Mouse (Mus musculus) stomach, embryonic 14.5 days (tissue): Measurements from ENCODE around the gene Kif13a. TPM values are rescaled to one million over a fixed set of nuclear protein-coding genes. Genes with fewer than 3 reads are reported as not detected.

Experiments
- ATAC-seq: fragments of 200-750 bp; cut with Nextera tagmentation; 2 replicates; pipeline ENCODE4 v1.8.0; 2017; ENCODE audit warnings: low read depth, moderate TSS enrichment; ENCODE audit not compliant: insufficient number of reproducible peaks, insufficient read depth, low FRiP score
- H3K27ac ChIP-seq: fragments of 300-500 bp; sonication (generic); 2 replicates; pipeline ENCODE4 v1.5.1; 2014; ENCODE audit warnings: mild to moderate bottlenecking, low read length, moderate library complexity, mixed read lengths
- H3K27me3 ChIP-seq: fragments of 300-500 bp; sonication (generic); 2 replicates; pipeline ENCODE4 v1.6.1; 2014; ENCODE audit warnings: low read length, control low read depth, mixed read lengths; ENCODE audit not compliant: control insufficient read depth, insufficient read depth
- H3K36me3 ChIP-seq: fragments of 300-500 bp; sonication (generic); 2 replicates; pipeline ENCODE4 v1.6.1; 2014; ENCODE audit warnings: mild to moderate bottlenecking, control low read depth, low read length, moderate library complexity, mixed read lengths; ENCODE audit not compliant: control insufficient read depth, insufficient read depth
- H3K4me1 ChIP-seq: fragments of 300-500 bp; sonication (generic); 2 replicates; pipeline ENCODE4 v1.6.1; 2014; ENCODE audit warnings: low read length, control low read depth, mixed read lengths; ENCODE audit not compliant: control insufficient read depth, insufficient read depth
- H3K4me2 ChIP-seq: fragments of 300-500 bp; sonication (generic); replicated peaks from 2 replicates; pipeline ENCODE4 v1.6.1; 2014; ENCODE audit warnings: low read depth, low read length, control low read depth
- H3K4me3 ChIP-seq: fragments of 300-500 bp; sonication (generic); 2 replicates; pipeline ENCODE4 v1.5.1; 2014; ENCODE audit warnings: low read depth, low read length, control low read depth
- H3K9ac ChIP-seq: fragments of 300-500 bp; sonication (generic); replicated peaks from 2 replicates; pipeline ENCODE4 v1.6.1; 2014; ENCODE audit warnings: low read depth, mild to moderate bottlenecking, control low read depth, low read length, moderate library complexity, mixed read lengths
- H3K9me3 ChIP-seq: fragments of 300-500 bp; sonication (generic); 2 replicates; pipeline ENCODE4 v1.6.1; 2016; ENCODE audit warnings: low read depth, low read length, control low read depth; ENCODE audit not compliant: control insufficient read depth
- WGBS: fragments of 180-500 bp; shearing (Covaris S2); extraction: QIAGEN DNeasy Blood & Tissue Kit; methylation state at CpG from one replicate; pipeline ENCODE4 v1.1.7; 2014; 5-methylcytosine and 5-hydroxymethylcytosine counted together
- polyA plus RNA-seq: library from polyadenylated mRNA; unstranded; fragments of >200 nt; fragmentation: Nextera tagmentation; extraction: Ambion mirVana; gene quantifications from 2 replicates; pipeline ENCODE4 v1.2.1, GENCODE M21; 2014

Kif13a gene
- polyA plus RNA-seq, 1 experiment from 2014 or later = 14.8 TPM

DNA sequence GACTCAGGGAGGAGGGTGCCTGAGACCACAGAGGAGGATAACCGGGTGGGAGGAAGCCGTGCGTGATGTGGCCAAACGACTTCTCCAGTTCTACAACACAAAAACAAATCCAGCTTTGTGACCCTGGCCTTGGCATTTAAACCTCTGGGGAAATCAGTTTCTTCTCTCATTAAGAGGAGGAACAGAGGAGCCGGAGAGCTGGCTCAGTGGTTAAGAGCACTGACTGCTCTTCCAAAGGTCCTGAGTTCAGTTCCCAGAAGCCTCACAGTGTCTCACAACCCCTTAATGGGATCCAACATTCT lies 44.0 kb downstream of the Kif13a start:
- no peak overlapping the region for H3K27ac ChIP-seq
- no peak overlapping the region for H3K4me2 ChIP-seq
- H3K4me1 ChIP-seq = no peaks in the 10 kb centered on the region
- no peak overlapping the region for H3K9ac ChIP-seq
- no peak overlapping the region for H3K4me3 ChIP-seq
- WGBS = 76% methylated on average over 5 of the region's 5 CpGs
- no peaks in the 10 kb centered on the region for H3K27me3 ChIP-seq
- H3K36me3 ChIP-seq = no peaks in the 10 kb centered on the region
- no peaks in the 10 kb centered on the region for H3K9me3 ChIP-seq
- ATAC-seq = no peak

DNA sequence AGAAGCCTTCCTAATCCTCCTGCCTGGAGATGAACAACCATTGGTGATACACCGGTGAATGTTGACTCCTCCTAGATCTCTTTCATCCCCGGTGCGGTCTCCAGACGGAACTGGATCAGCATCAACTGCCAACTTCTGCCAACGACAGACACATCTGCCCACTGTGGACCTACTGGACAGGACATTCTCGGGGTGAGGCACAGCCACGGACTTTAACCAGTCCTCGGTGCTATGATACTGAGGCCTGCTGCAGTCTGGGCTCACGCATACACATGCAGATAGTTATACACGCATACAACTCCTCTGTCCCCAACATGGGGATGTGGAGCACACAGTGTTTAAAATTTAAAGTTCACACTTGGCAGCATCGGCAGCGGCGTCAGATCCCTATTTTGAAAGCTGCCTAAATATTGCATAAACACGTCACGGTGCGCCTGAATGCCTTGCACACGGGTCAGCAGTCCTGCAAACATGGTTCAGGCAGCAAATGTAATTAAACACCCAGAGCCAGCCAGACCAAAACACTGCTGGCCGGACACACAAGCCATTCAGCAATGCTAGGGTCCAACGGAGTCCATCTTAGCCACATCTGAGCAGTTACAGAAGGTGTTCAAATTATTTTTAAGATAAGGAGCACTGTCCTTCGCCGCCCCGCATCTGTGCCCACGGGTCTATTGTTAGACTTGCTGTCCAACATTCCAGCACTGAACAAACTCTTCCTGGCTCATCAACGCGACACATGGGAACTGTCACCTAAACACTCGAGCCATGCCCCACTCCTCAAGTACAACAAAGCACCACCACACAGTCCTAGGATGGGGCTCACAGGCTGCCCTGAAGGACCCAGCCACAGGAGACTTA lies 44.5 kb downstream of the Kif13a start:
- Histone ChIP-seq H3K27me3 (no peaks in the 10 kb centered on the region), H3K4me1 (no peaks in the 10 kb centered on the region), H3K4me3 (no peak overlapping the region), H3K27ac (no peak overlapping the region), H3K9me3 (no peaks in the 10 kb centered on the region), H3K36me3 (no peaks in the 10 kb centered on the region), H3K9ac (no peak overlapping the region), H3K4me2 (no peak overlapping the region)
- ATAC-seq = no peak
- 71% methylated on average over 26 of the region's 26 CpGs for WGBS

GRCm38 (mm10) chr13:46883976-46884375 lies 45.7 kb downstream of the Kif13a start:
- no peaks in the 10 kb centered on the region for H3K27me3 ChIP-seq
- WGBS = 86% methylated on average over 3 of the region's 3 CpGs
- no peak overlapping the region for H3K4me2 ChIP-seq
- H3K9me3 ChIP-seq = no peaks in the 10 kb centered on the region
- no peaks in the 10 kb centered on the region for H3K36me3 ChIP-seq
- H3K4me1 ChIP-seq = no peaks in the 10 kb centered on the region
- H3K27ac ChIP-seq = peak overlapping the region; percentile 62; the same call in 1 of the 2 replicates
- no peak overlapping the region for H3K4me3 ChIP-seq
- H3K9ac ChIP-seq = no peak overlapping the region
- ATAC-seq = no peak

- H3K27ac ChIP-seq = peak overlapping the region; percentile 62; the same call in 1 of the 2 replicates
- H3K27me3 ChIP-seq = no peaks in the 10 kb centered on the region
- no peak for ATAC-seq
- no peak overlapping the region for H3K9ac ChIP-seq
- H3K4me1 ChIP-seq = no peaks in the 10 kb centered on the region
- H3K4me2 ChIP-seq = no peak overlapping the region
- no peaks in the 10 kb centered on the region for H3K36me3 ChIP-seq
- 46% methylated on average over 10 of the region's 10 CpGs for WGBS
- no peak overlapping the region for H3K4me3 ChIP-seq
- no peaks in the 10 kb centered on the region for H3K9me3 ChIP-seq
Observed at GRCm38 (mm10) chr13:46883381-46883780, 46.3 kb downstream of the Kif13a start.

GRCm38 (mm10) chr13:46880736-46881135 lies 48.9 kb downstream of the Kif13a start:
- Histone ChIP-seq H3K4me3 (no peak overlapping the region), H3K4me2 (no peak overlapping the region), H3K9ac (no peak overlapping the region), H3K36me3 (no peaks in the 10 kb centered on the region), H3K27me3 (no peaks in the 10 kb centered on the region), H3K27ac (no peak overlapping the region), H3K9me3 (no peaks in the 10 kb centered on the region), H3K4me1 (peaks cover 9% of the 10 kb centered on the region; the same call in 1 of the 2 replicates)
- ATAC-seq = no peak
- WGBS = 31% methylated on average over 14 of the region's 14 CpGs

DNA sequence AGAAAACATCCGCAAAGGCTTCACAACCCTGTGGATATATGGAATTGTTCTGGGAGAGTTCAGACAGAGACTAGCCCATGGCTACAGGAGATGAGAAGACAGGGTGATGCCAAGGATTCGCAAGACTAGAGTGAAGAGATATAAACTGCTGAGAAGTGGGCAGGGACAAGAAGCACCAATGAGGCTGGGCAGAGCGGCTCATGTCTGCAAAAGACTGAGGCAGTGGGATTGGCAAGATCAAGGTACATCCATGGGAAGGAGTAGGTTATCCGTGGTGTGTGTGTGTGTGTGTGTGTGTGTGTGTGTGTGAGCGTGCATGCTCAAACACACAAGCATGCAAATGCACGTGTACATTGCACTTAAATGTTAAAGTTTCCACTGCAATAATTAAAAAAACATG lies 49.4 kb downstream of the Kif13a start:
- H3K27ac ChIP-seq = no peak overlapping the region
- no peaks in the 10 kb centered on the region for H3K27me3 ChIP-seq

GRCm38 (mm10) chr13:46877049-46877448 lies 52.6 kb downstream of the Kif13a start:
- no peak overlapping the region; the same call in 1 of the 2 replicates for H3K27ac ChIP-seq
- WGBS = 89% methylated on average over 4 of the region's 4 CpGs
- peaks cover 17% of the 10 kb centered on the region for H3K4me1 ChIP-seq
- H3K9me3 ChIP-seq = no peaks in the 10 kb centered on the region
- no peak for ATAC-seq
- H3K4me3 ChIP-seq = no peak overlapping the region
- no peak overlapping the region for H3K9ac ChIP-seq
- H3K36me3 ChIP-seq = no peaks in the 10 kb centered on the region
- no peaks in the 10 kb centered on the region for H3K27me3 ChIP-seq
- H3K4me2 ChIP-seq = no peak overlapping the region

More for the DNA sequence above, 49.4 kb downstream of the Kif13a start:
- H3K4me1 ChIP-seq = peaks cover 12% of the 10 kb centered on the region
- H3K9ac ChIP-seq = no peak overlapping the region
- no peak overlapping the region for H3K4me3 ChIP-seq
- ATAC-seq = no peak
- H3K36me3 ChIP-seq = no peaks in the 10 kb centered on the region
- H3K4me2 ChIP-seq = no peak overlapping the region
- WGBS = 88% methylated on average over 6 of the region's 6 CpGs
- H3K9me3 ChIP-seq = no peaks in the 10 kb centered on the region

- 18% methylated on average over 6 of the region's 6 CpGs for WGBS
- peak; percentile 74; the same call in 1 of the 2 replicates for ATAC-seq
- H3K4me1 ChIP-seq = peaks cover 17% of the 10 kb centered on the region
- no peak overlapping the region for H3K27ac ChIP-seq
- no peak overlapping the region for H3K9ac ChIP-seq
- no peaks in the 10 kb centered on the region for H3K9me3 ChIP-seq
- H3K4me2 ChIP-seq = no peak overlapping the region
- H3K36me3 ChIP-seq = no peaks in the 10 kb centered on the region
- no peaks in the 10 kb centered on the region for H3K27me3 ChIP-seq
- no peak overlapping the region for H3K4me3 ChIP-seq
Observed at GRCm38 (mm10) chr13:46875377-46875776, 54.3 kb downstream of the Kif13a start.

DNA sequence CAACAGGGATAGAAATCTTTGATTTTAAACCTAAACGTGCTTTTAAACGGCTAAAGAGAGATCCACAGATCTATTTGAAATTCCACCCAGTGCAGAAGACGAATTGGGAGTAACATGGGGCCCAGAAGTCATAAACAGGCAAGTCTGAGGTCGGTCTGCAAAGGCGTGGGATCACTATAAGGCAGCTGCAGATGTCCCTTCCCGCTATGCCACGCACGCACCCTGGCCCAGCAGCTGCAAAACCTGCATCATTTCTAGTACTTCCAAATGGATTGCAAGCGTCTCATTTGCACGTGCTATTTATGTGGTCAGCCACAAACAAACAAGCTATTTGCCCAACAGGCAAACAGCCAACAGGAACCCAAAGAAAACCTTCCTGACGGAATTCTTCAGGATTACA lies 56.9 kb downstream of the Kif13a start:
- H3K9me3 ChIP-seq = no peaks in the 10 kb centered on the region
- peaks cover 17% of the 10 kb centered on the region for H3K4me1 ChIP-seq
- no peaks in the 10 kb centered on the region for H3K36me3 ChIP-seq
- WGBS = 82% methylated on average over 11 of the region's 11 CpGs
- no peak for ATAC-seq
- H3K9ac ChIP-seq = no peak overlapping the region
- no peak overlapping the region for H3K27ac ChIP-seq
- H3K27me3 ChIP-seq = no peaks in the 10 kb centered on the region
- no peak overlapping the region for H3K4me2 ChIP-seq
- H3K4me3 ChIP-seq = no peak overlapping the region
